Mouse (Mus musculus): ENCODE data around the gene Exd1.

DNA sequence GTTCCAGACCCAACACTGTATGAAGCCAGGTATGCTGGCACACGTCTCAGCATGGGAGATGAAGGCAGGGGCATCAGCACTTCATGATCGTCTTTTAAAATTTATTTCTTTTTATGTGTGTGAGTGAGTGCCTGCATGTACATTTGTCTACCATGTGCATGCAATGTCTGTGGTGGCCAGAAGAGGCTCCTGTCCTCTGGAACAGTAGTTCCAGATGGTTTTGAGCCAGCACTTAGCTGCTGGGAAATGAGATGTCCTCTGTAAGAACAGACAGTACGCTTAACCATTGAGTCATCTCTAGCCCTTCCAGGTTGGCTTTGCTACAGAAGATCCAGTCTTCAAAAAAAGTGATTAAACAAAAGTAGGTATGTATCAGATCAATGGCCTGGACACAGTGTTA is 43.8 kb upstream of the Exd1 start:
- no peak for TF ChIP-seq CTCF (IDR thresholded peaks at IDR 0.05; ENCODE audit: low read depth)
- no peak for TF ChIP-seq EP300 (IDR thresholded peaks at IDR 0.05; ENCODE audit: low read depth)

Measured in heart, postnatal 0 days (tissue).